Mouse (Mus musculus): ENCODE results near the gene Blvrb.
"Not testable (repeated sequence)": the region's sequence is repeated elsewhere in the genome, so short reads cannot be mapped to it uniquely, and the experiment has no call there.

Gene Blvrb

GRCm38 (mm10) chr7:27483860-27484259, 36.1 kb downstream of the Blvrb start:
- DNase-seq: no peak

GRCm38 (mm10) chr7:27486102-27486769, 38.5 kb downstream of the Blvrb start:
- peak; percentile 71 for DNase-seq

- peak; percentile 100 for DNase-seq
Measured at GRCm38 (mm10) chr7:27486770-27487697, 39.3 kb downstream of the Blvrb start, which contains the start of gene Sertad1. TSS of gene Sertad1 (plus strand) at chr7:27486910.

- DNase-seq: peak; percentile 93
Measured at GRCm38 (mm10) chr7:27487740-27488268, 40.0 kb downstream of the Blvrb start.

- no peak for DNase-seq
Measured at GRCm38 (mm10) chr7:27489270-27489869, 41.6 kb downstream of the Blvrb start.

- no peak for DNase-seq
Measured at GRCm38 (mm10) chr7:27490227-27490542, 42.4 kb downstream of the Blvrb start.

- DNase-seq: peak; percentile 98
Measured at GRCm38 (mm10) chr7:27490543-27491329, 43.0 kb downstream of the Blvrb start.

GRCm38 (mm10) chr7:27491856-27492255, 44.1 kb downstream of the Blvrb start:
- peak; percentile 59 for DNase-seq

- DNase-seq: peak; percentile 67
Measured at GRCm38 (mm10) chr7:27493022-27493421, 45.2 kb downstream of the Blvrb start.

GRCm38 (mm10) chr7:27493450-27493849, 45.7 kb downstream of the Blvrb start:
- DNase-seq: peak; percentile 67

GRCm38 (mm10) chr7:27494659-27495367, 47.0 kb downstream of the Blvrb start:
- DNase-seq: not testable (repeated sequence)

GRCm38 (mm10) chr7:27499036-27499435, 51.3 kb downstream of the Blvrb start, which contains the start of gene Prx:
TSS of gene Prx (plus strand) at chr7:27499324.
- peak; percentile 63 for DNase-seq

GRCm38 (mm10) chr7:27501620-27502019, 53.8 kb downstream of the Blvrb start:
- peak; percentile 74 for DNase-seq

- peak; percentile 33 for DNase-seq
Measured at GRCm38 (mm10) chr7:27506765-27507370, 59.1 kb downstream of the Blvrb start.

- peak; percentile 99 for DNase-seq
Measured at GRCm38 (mm10) chr7:27507711-27508647, 60.2 kb downstream of the Blvrb start.

GRCm38 (mm10) chr7:27508648-27509005, 60.8 kb downstream of the Blvrb start:
- DNase-seq: peak; percentile 87

- DNase-seq: no peak
Measured at GRCm38 (mm10) chr7:27510809-27511208, 63.0 kb downstream of the Blvrb start.

- no peak for DNase-seq
Measured at GRCm38 (mm10) chr7:27514961-27515360, 67.2 kb downstream of the Blvrb start.

Data from lung, postnatal 10 days (tissue).